17 mouse cellular contexts compared by ENCODE assay signal in genomic region chr4:132789731-132790130, GRCm38 (mm10).
"Had no signal": no experiment of that assay in that cellular context is flagged by ENCODE, and none has a peak within 500 bp of the region (broad histone marks: within the 10 kb centered on the region; RNA-seq: fewer than 3 reads in every experiment).

No protein-coding gene starts in this region.

- H3K27ac ChIP-seq: liver, embryonic 14.5 days; lung, embryonic 15.5 days; macrophage; midbrain, embryonic 13.5 days; midbrain, embryonic 15.5 days; neural tube, embryonic 12.5 days; stomach, embryonic 15.5 days; stomach, postnatal 0 days had no signal

- H3K4me3 ChIP-seq: lung, embryonic 15.5 days; megakaryocyte, embryonic 14.5 days; midbrain, embryonic 13.5 days; midbrain, embryonic 15.5 days; neural tube, embryonic 12.5 days; stomach, embryonic 15.5 days had no signal

- H3K36me3 ChIP-seq: lung, embryonic 15.5 days; midbrain, embryonic 13.5 days; midbrain, embryonic 15.5 days; neural tube, embryonic 12.5 days; stomach, embryonic 15.5 days had no signal

- H3K4me2 ChIP-seq: lung, embryonic 15.5 days; midbrain, embryonic 13.5 days; midbrain, embryonic 15.5 days; neural tube, embryonic 12.5 days; stomach, embryonic 15.5 days had no signal

- ATAC-seq: lung, postnatal 0 days; midbrain, embryonic 13.5 days; midbrain, embryonic 15.5 days had no signal

- H3K9ac ChIP-seq: liver, embryonic 14.5 days; lung, embryonic 15.5 days; midbrain, embryonic 13.5 days; midbrain, embryonic 15.5 days; neural tube, embryonic 12.5 days; stomach, embryonic 15.5 days had no signal

- H3K9me3 ChIP-seq: lung, embryonic 15.5 days; megakaryocyte, embryonic 14.5 days; midbrain, embryonic 13.5 days; midbrain, embryonic 15.5 days; neural tube, embryonic 12.5 days; stomach, embryonic 15.5 days had no signal

- DNase-seq: lung, adult 2 months; lung, postnatal 14 days; lung, postnatal 36 days; right cerebral cortex, postnatal 14 days; thymus, adult 2 months; thymus, postnatal 25 days; thymus, postnatal 4 days had no signal

- H3K4me1 ChIP-seq: lung, embryonic 15.5 days; midbrain, embryonic 13.5 days; midbrain, embryonic 15.5 days; neural tube, embryonic 12.5 days; stomach, embryonic 15.5 days had no signal

- H3K27me3 ChIP-seq: stomach, embryonic 15.5 days had no signal
